ENCODE assay signal across 7 mouse cellular contexts in genomic region chr9:21288404-21289336, GRCm38 (mm10). TPM values are rescaled to one million over a fixed set of nuclear protein-coding genes. Genes with fewer than 3 reads are reported as not detected.
DNase-seq lines count a peak whose midpoint lies in the region; ATAC-seq lines count a peak whose summit lies in the region.

No protein-coding gene starts in this region.

- 81% methylated on average over 13 of the region's 13 CpGs for WGBS in embryonic facial prominence, embryonic 13.5 days
- 69% methylated on average over 13 of the region's 13 CpGs for WGBS in intestine, embryonic 15.5 days
- WGBS in midbrain, embryonic 12.5 days, result 82% methylated on average over 13 of the region's 13 CpGs

- H3K9me3 ChIP-seq in embryonic facial prominence, embryonic 13.5 days, result no peaks in the 10 kb centered on the region
- H3K9me3 ChIP-seq in intestine, embryonic 15.5 days, result no peaks in the 10 kb centered on the region
- H3K9me3 ChIP-seq in midbrain, embryonic 12.5 days, result no peaks in the 10 kb centered on the region

- intact Hi-C loops in left cerebral cortex, postnatal 36 days (cut with DNase I), result no loop called here

- DNase-seq in 3T3-L1 (ENCODE audit: low read depth, low spot score) (peak; percentile 48), 416B (ENCODE audit: low read depth) (peak; percentile 75)
- DNase-seq in urinary bladder, adult 2 months (ENCODE audit: low spot score), result no peak
- DNase-seq in left cerebral cortex, postnatal 36 days (ENCODE audit: low spot score in 2 of 2), result no peak

- H3K27ac ChIP-seq in embryonic facial prominence, embryonic 13.5 days, result peak overlapping the region; percentile 92
- H3K27ac ChIP-seq in intestine, embryonic 15.5 days, result peak overlapping the region; percentile 78
- peak overlapping the region; percentile 82 for H3K27ac ChIP-seq in midbrain, embryonic 12.5 days (replicated peaks)

- H3K36me3 ChIP-seq in embryonic facial prominence, embryonic 13.5 days, result peaks cover 28% of the 10 kb centered on the region
- H3K36me3 ChIP-seq in intestine, embryonic 15.5 days, result peaks cover 9% of the 10 kb centered on the region; the same call in 1 of the 2 replicates
- H3K36me3 ChIP-seq in midbrain, embryonic 12.5 days, result peaks cover 14% of the 10 kb centered on the region

- H3K4me3 ChIP-seq in embryonic facial prominence, embryonic 13.5 days, result peak overlapping the region; percentile 82
- H3K4me3 ChIP-seq in intestine, embryonic 15.5 days (replicated peaks), result peak overlapping the region; percentile 59
- H3K4me3 ChIP-seq in midbrain, embryonic 12.5 days, result peak overlapping the region; percentile 84

- H3K9ac ChIP-seq in embryonic facial prominence, embryonic 13.5 days, result peak overlapping the region; percentile 83; the same call in 1 of the 2 replicates
- H3K9ac ChIP-seq in intestine, embryonic 15.5 days, result no peak overlapping the region
- H3K9ac ChIP-seq in midbrain, embryonic 12.5 days (replicated peaks), result peak overlapping the region; percentile 73

- no peak for ATAC-seq in embryonic facial prominence, embryonic 13.5 days (ENCODE audit: insufficient number of reproducible peaks, insufficient read depth, low FRiP score, low TSS enrichment, low read depth)
- no peak for ATAC-seq in intestine, embryonic 15.5 days
- ATAC-seq in midbrain, embryonic 12.5 days (ENCODE audit: low FRiP score, low read depth), result no peak

- H3K4me1 ChIP-seq in embryonic facial prominence, embryonic 13.5 days, result peaks cover 32% of the 10 kb centered on the region
- H3K4me1 ChIP-seq in intestine, embryonic 15.5 days (replicated peaks), result peaks cover 26% of the 10 kb centered on the region
- peaks cover 34% of the 10 kb centered on the region for H3K4me1 ChIP-seq in midbrain, embryonic 12.5 days

- H3K4me2 ChIP-seq in embryonic facial prominence, embryonic 13.5 days, result peak overlapping the region; percentile 78
- peak overlapping the region; percentile 83 for H3K4me2 ChIP-seq in intestine, embryonic 15.5 days (replicated peaks)
- peak overlapping the region; percentile 70 for H3K4me2 ChIP-seq in midbrain, embryonic 12.5 days (replicated peaks)

- H3K27me3 ChIP-seq in embryonic facial prominence, embryonic 13.5 days, result no peaks in the 10 kb centered on the region
- no peaks in the 10 kb centered on the region for H3K27me3 ChIP-seq in intestine, embryonic 15.5 days (replicated peaks)
- H3K27me3 ChIP-seq in midbrain, embryonic 12.5 days, result no peaks in the 10 kb centered on the region

RNA-seq across cellular contexts. Expression of gene Kri1, which starts 0.9 kb away (rescaled TPM):
- polyA plus RNA-seq in embryonic facial prominence, embryonic 13.5 days (2015; fragmentation: Nextera tagmentation; extraction: Ambion mirVana), result 16.8 and 19.2 TPM in 2 replicates
- polyA plus RNA-seq in intestine, embryonic 15.5 days (2015; fragmentation: Nextera tagmentation; extraction: Ambion mirVana), result 11.1 and 15.4 TPM in 2 replicates
- polyA plus RNA-seq in midbrain, embryonic 12.5 days (2016; fragmentation: Nextera tagmentation; extraction: Ambion mirVana), result 18.4 and 21.1 TPM in 2 replicates
- 31.0 and 31.8 TPM in 2 replicates for polyA plus RNA-seq in urinary bladder, adult 2 months (2012; rRNA removed)
- 10 to 100 TPM; 32.6 to 44.4 TPM for total RNA-seq in left cerebral cortex, postnatal 36 days (2021)

RNA-seq across cellular contexts. Expression of gene Cdkn2d, which starts 2.5 kb away (rescaled TPM):
- 52.1 and 56.2 TPM in 2 replicates for polyA plus RNA-seq in embryonic facial prominence, embryonic 13.5 days (2015; fragmentation: Nextera tagmentation; extraction: Ambion mirVana)
- 38.4 and 42.1 TPM in 2 replicates for polyA plus RNA-seq in intestine, embryonic 15.5 days (2015; fragmentation: Nextera tagmentation; extraction: Ambion mirVana)
- 63.6 and 72.1 TPM in 2 replicates for polyA plus RNA-seq in midbrain, embryonic 12.5 days (2016; fragmentation: Nextera tagmentation; extraction: Ambion mirVana)
- 17.9 and 18.2 TPM in 2 replicates for polyA plus RNA-seq in urinary bladder, adult 2 months (2012; rRNA removed)
- 10 to 100 TPM; 52.7 to 58.8 TPM for total RNA-seq in left cerebral cortex, postnatal 36 days (2021)

RNA-seq across cellular contexts. Expression of gene Ap1m2, which starts 23.5 kb away (rescaled TPM):
- 22.3 and 30.1 TPM in 2 replicates for polyA plus RNA-seq in embryonic facial prominence, embryonic 13.5 days (2015; fragmentation: Nextera tagmentation; extraction: Ambion mirVana)
- polyA plus RNA-seq in intestine, embryonic 15.5 days (2015; fragmentation: Nextera tagmentation; extraction: Ambion mirVana), result 106 and 115 TPM in 2 replicates
- polyA plus RNA-seq in midbrain, embryonic 12.5 days (2016; fragmentation: Nextera tagmentation; extraction: Ambion mirVana), result 0.39 and 0.78 TPM in 2 replicates
- polyA plus RNA-seq in urinary bladder, adult 2 months (2012; rRNA removed), result 40.7 and 46.5 TPM in 2 replicates
- 1 to 10 TPM in 1 of 2 experiments, under 1 TPM in 1; 0.72 to 1.6 TPM for total RNA-seq in left cerebral cortex, postnatal 36 days (2021)

RNA-seq across cellular contexts. Expression of gene Atg4d, which starts 23.6 kb away (rescaled TPM):
- polyA plus RNA-seq in embryonic facial prominence, embryonic 13.5 days (2015; fragmentation: Nextera tagmentation; extraction: Ambion mirVana), result 33.3 and 35.4 TPM in 2 replicates
- polyA plus RNA-seq in intestine, embryonic 15.5 days (2015; fragmentation: Nextera tagmentation; extraction: Ambion mirVana), result 50.0 and 55.1 TPM in 2 replicates
- polyA plus RNA-seq in midbrain, embryonic 12.5 days (2016; fragmentation: Nextera tagmentation; extraction: Ambion mirVana), result 50.3 and 52.3 TPM in 2 replicates
- 23.6 and 27.3 TPM in 2 replicates for polyA plus RNA-seq in urinary bladder, adult 2 months (2012; rRNA removed)
- total RNA-seq in left cerebral cortex, postnatal 36 days (2021), result 10 to 100 TPM; 47.1 to 48.8 TPM

RNA-seq across cellular contexts. Expression of gene Slc44a2, which starts 31.8 kb away (rescaled TPM):
- 120 and 123 TPM in 2 replicates for polyA plus RNA-seq in embryonic facial prominence, embryonic 13.5 days (2015; fragmentation: Nextera tagmentation; extraction: Ambion mirVana)
- polyA plus RNA-seq in intestine, embryonic 15.5 days (2015; fragmentation: Nextera tagmentation; extraction: Ambion mirVana), result 48.1 and 52.0 TPM in 2 replicates
- polyA plus RNA-seq in midbrain, embryonic 12.5 days (2016; fragmentation: Nextera tagmentation; extraction: Ambion mirVana), result 71.3 and 74.1 TPM in 2 replicates
- polyA plus RNA-seq in urinary bladder, adult 2 months (2012; rRNA removed), result 136 and 143 TPM in 2 replicates
- total RNA-seq in left cerebral cortex, postnatal 36 days (2021), result 10 to 100 TPM; 43.0 to 52.5 TPM

Comparison
In these comparisons a context has a peak if more than half of its experiments do, and no peak if none do; other contexts are left out.
1. DNase-seq: peak in 3T3-L1 (single experiment) and 416B (single experiment); none in urinary bladder, adult 2 months (single experiment) and left cerebral cortex, postnatal 36 days (0 of 2).
2. RNA of gene Ap1m2, which starts 23.5 kb away (polyA plus RNA-seq): 106 to 115 TPM in intestine, embryonic 15.5 days, 40.7 to 46.5 TPM in urinary bladder, adult 2 months and 22.3 to 30.1 TPM in embryonic facial prominence, embryonic 13.5 days; 0.39 to 0.78 TPM in midbrain, embryonic 12.5 days; every median in the first group is over 10 times any median in the second.
3. Peak in every context shown above with its lines, with median percentiles within 50 percentile points of each other: H3K27ac ChIP-seq, H3K4me2 ChIP-seq and H3K4me3 ChIP-seq.